Mouse (Mus musculus) testis, adult 2 months (tissue): ENCODE data around the gene Sox5.

Experiments used
- CTCF ChIP-seq: fragments of 200-500 bp; IDR thresholded peaks from 2 replicates; pipeline ENCODE4 v1.5.1; 2012; ENCODE audit warnings: low read depth, mild to moderate bottlenecking, inconsistent platforms, low read length, moderate library complexity; ENCODE audit not compliant: control insufficient read depth, insufficient read depth, insufficient replicate concordance
- POLR2A ChIP-seq: fragments of 200-500 bp; IDR thresholded peaks from 2 replicates; pipeline ENCODE4 v1.6.1; 2012; ENCODE audit warnings: low read depth, mild to moderate bottlenecking, inconsistent platforms, low read length, moderate library complexity; ENCODE audit not compliant: control insufficient read depth

GRCm38 (mm10) chr6:144106848-144107247 is 674.9 kb downstream of the Sox5 start:
- TF ChIP-seq POLR2A (no peak), CTCF (no peak)
